Mouse (Mus musculus) left cerebral cortex, postnatal 36 days (tissue): Measurements from ENCODE around the gene Cldn4. TPM values are rescaled to one million over a fixed set of nuclear protein-coding genes. Genes with fewer than 3 reads are reported as not detected.

ENCODE experiments used
- DNase-seq, 2 experiments: peaks; one replicate each; pipeline ENCODE4 v3.0.0; 2021 to 2022; ENCODE audit warnings: low spot score in 2 of 2, mixed read lengths in 1 of 2
- intact Hi-C: fragments of 180-260 bp; cut with DNase I; formaldehyde crosslinking; loops from one replicate; pipeline ENCODE4 v1.15.1; 2025
- total RNA-seq, 2 experiments: library from RNA; stranded (reverse); gene quantifications; 2 replicates each; pipeline ENCODE4 v1.2.3; 2021

Gene Cldn4
- total RNA-seq, 2 experiments from 2014 or later = not detected

- intact Hi-C loops = loop anchor here (1.0 to 10.0 kb wide), 2 partner anchors 59 to 188 kb away; no protein-coding TSS in a partner anchor
- no peak for DNase-seq
Measured at GRCm38 (mm10) chr5:134906633-134907032, 40.1 kb downstream of the Cldn4 start, which contains the start of gene Tmem270. Gene Tmem270, minus strand, starts transcription at chr5:134906733.

- intact Hi-C loops = loop anchor here (5.0 to 10.0 kb wide), 2 partner anchors 154 to 193 kb away; partner anchors contain the start of gene Eln
- no peak for DNase-seq
Measured at GRCm38 (mm10) chr5:134901644-134902027, 45.1 kb downstream of the Cldn4 start.

- intact Hi-C loops = loop anchor here (5.0 to 10.0 kb wide), 2 partner anchors 154 to 194 kb away; partner anchors contain the start of gene Eln
- peak; percentile 13 to 20 for DNase-seq
Measured at GRCm38 (mm10) chr5:134901012-134901643, 45.6 kb downstream of the Cldn4 start.

- intact Hi-C loops = loop anchor here (10.0 kb wide), 1 partner anchor 403 kb away; no protein-coding TSS in a partner anchor
- no peak for DNase-seq
Measured at GRCm38 (mm10) chr5:134897596-134897995, 49.1 kb downstream of the Cldn4 start.

GRCm38 (mm10) chr5:134896965-134897364 is 49.8 kb downstream of the Cldn4 start:
- intact Hi-C loops = loop anchor here (10.0 kb wide), 1 partner anchor 402 kb away; no protein-coding TSS in a partner anchor
- no peak for DNase-seq

- DNase-seq = no peak
- intact Hi-C loops = loop anchor here (10.0 kb wide), 1 partner anchor 400 kb away; no protein-coding TSS in a partner anchor
Measured at GRCm38 (mm10) chr5:134895291-134895690, 51.4 kb downstream of the Cldn4 start.

Other genes starting within 250 kb of the Cldn4 start
- 10 to 100 TPM; 11.6 to 17.0 TPM for gene Eln, start 199.6 kb downstream of the Cldn4 start, total RNA-seq
- not detected for gene Tmem270, start 40.2 kb downstream of the Cldn4 start, total RNA-seq
- not detected for gene Cldn13, start 31.4 kb downstream of the Cldn4 start, total RNA-seq
- gene Mettl27, start 14.6 kb downstream of the Cldn4 start, total RNA-seq = 10 to 100 TPM in 1 of 2 experiments, 1 to 10 TPM in 1; 9.6 to 10.9 TPM
- gene Cldn3, start 39.3 kb upstream of the Cldn4 start, total RNA-seq = under 1 TPM; 0.49 to 0.52 TPM
- gene Abhd11, start 62.2 kb upstream of the Cldn4 start, total RNA-seq = 10 to 100 TPM; 31.1 to 39.2 TPM
- gene Stx1a, start 76.5 kb upstream of the Cldn4 start, total RNA-seq = 100 to 1,000 TPM; 340 to 404 TPM
- 10 to 100 TPM; 40.9 to 52.1 TPM for gene Dnajc30, start 117.3 kb upstream of the Cldn4 start, total RNA-seq
- gene Bud23, start 118.0 kb upstream of the Cldn4 start, total RNA-seq = 10 to 100 TPM; 41.0 to 50.0 TPM
- gene Vps37d, start 131.3 kb upstream of the Cldn4 start, total RNA-seq = 10 to 100 TPM; 26.8 to 36.0 TPM
- 1 to 10 TPM; 2.4 to 4.7 TPM for gene Mlxipl, start 143.0 kb upstream of the Cldn4 start, total RNA-seq
- gene Tbl2, start 202.7 kb upstream of the Cldn4 start, total RNA-seq = 10 to 100 TPM; 28.4 to 30.8 TPM
- 10 to 100 TPM; 54.7 to 58.3 TPM for gene Bcl7b, start 221.3 kb upstream of the Cldn4 start, total RNA-seq
- gene Baz1b, start 240.3 kb upstream of the Cldn4 start, total RNA-seq = 10 to 100 TPM; 60.9 to 85.3 TPM